Mouse (Mus musculus) adrenal gland, postnatal 14 days (tissue): ENCODE data around the gene Six1. TPM values are rescaled to one million over a fixed set of nuclear protein-coding genes. Genes with fewer than 3 reads are reported as not detected.
A peak's percentile ranks its signal among the peaks of the same experiment; 100 is the strongest.
"Not testable (repeated sequence)": the region's sequence is repeated elsewhere in the genome, so short reads cannot be mapped to it uniquely, and the experiment has no call there.

ENCODE experiments used
- DNase-seq: peaks from one replicate; pipeline ENCODE4 v3.0.0; 2021; ENCODE audit warnings: mixed read lengths
- total RNA-seq: library from RNA; stranded (reverse); gene quantifications from 2 replicates; pipeline ENCODE4 v1.2.3, GENCODE M21; 2021

The Six1 gene
- total RNA-seq, 1 experiment from 2014 or later: 4.3 TPM

- peak; percentile 10 for DNase-seq
Observed at GRCm38 (mm10) chr12:73034901-73035895, 18.5 kb downstream of the Six1 start.

- DNase-seq: no peak
Observed at GRCm38 (mm10) chr12:73032665-73033064, 21.0 kb downstream of the Six1 start.

GRCm38 (mm10) chr12:73031315-73031714 lies 22.4 kb downstream of the Six1 start:
- no peak for DNase-seq

GRCm38 (mm10) chr12:73025490-73025889 lies 28.2 kb downstream of the Six1 start:
- peak; percentile 74 for DNase-seq

GRCm38 (mm10) chr12:73020941-73021340 lies 32.7 kb downstream of the Six1 start:
- peak; percentile 86 for DNase-seq

GRCm38 (mm10) chr12:73020422-73020821 lies 33.3 kb downstream of the Six1 start:
- no peak for DNase-seq

GRCm38 (mm10) chr12:73018838-73019237 lies 34.8 kb downstream of the Six1 start:
- DNase-seq: no peak

GRCm38 (mm10) chr12:73016171-73016570 lies 37.5 kb downstream of the Six1 start:
- DNase-seq: no peak

GRCm38 (mm10) chr12:73014311-73014710 lies 39.4 kb downstream of the Six1 start:
- DNase-seq: no peak

- no peak for DNase-seq
Observed at GRCm38 (mm10) chr12:73012824-73013223, 40.9 kb downstream of the Six1 start.

GRCm38 (mm10) chr12:73012136-73012785 lies 41.4 kb downstream of the Six1 start:
- no peak for DNase-seq

GRCm38 (mm10) chr12:73002903-73003302 lies 50.8 kb downstream of the Six1 start:
- not testable (repeated sequence) for DNase-seq

- DNase-seq: peak; percentile 77
Observed at GRCm38 (mm10) chr12:73002281-73002680, 51.4 kb downstream of the Six1 start.

- no peak for DNase-seq
Observed at GRCm38 (mm10) chr12:72998105-72999001, 55.3 kb downstream of the Six1 start.

GRCm38 (mm10) chr12:72996646-72997045 lies 57.0 kb downstream of the Six1 start:
- DNase-seq: no peak

Other genes with a start within 250 kb of the Six1 start
- gene Six6, start 114.0 kb downstream of the Six1 start, total RNA-seq: not detected in 2 replicates
- gene 4930447C04Rik, start 113.1 kb downstream of the Six1 start, total RNA-seq: 1.0 and 1.1 TPM in 2 replicates
- 1.3 and 1.5 TPM in 2 replicates for gene Six4, start 59.6 kb upstream of the Six1 start, total RNA-seq
- 20.5 and 22.6 TPM in 2 replicates for gene Mnat1, start 69.8 kb upstream of the Six1 start, total RNA-seq
- 16.5 and 17.5 TPM in 2 replicates for gene Trmt5, start 232.8 kb upstream of the Six1 start, total RNA-seq
- gene Slc38a6, start 232.9 kb upstream of the Six1 start, total RNA-seq: 8.3 and 8.9 TPM in 2 replicates